Mouse (Mus musculus) heart, postnatal 0 days (tissue): ENCODE data around the gene Ralb. TPM values are rescaled to one million over a fixed set of nuclear protein-coding genes. Genes with fewer than 3 reads are reported as not detected.

ENCODE experiments used
- ATAC-seq: fragments of 200-750 bp; cut with Nextera tagmentation; 2 replicates; pipeline ENCODE4 v1.8.0; 2017; ENCODE audit warnings: low read depth, moderate number of reproducible peaks, moderate library complexity; ENCODE audit not compliant: insufficient read depth
- DNase-seq: peaks from one replicate; pipeline ENCODE4 v3.0.0-alpha.2; 2016; ENCODE audit warnings: low spot score
- H3K27ac ChIP-seq: fragments of 300-500 bp; sonication (generic); 2 replicates; pipeline ENCODE4 v1.5.1; 2014; ENCODE audit warnings: low read depth, mild to moderate bottlenecking
- H3K27me3 ChIP-seq: fragments of 300-500 bp; sonication (generic); 2 replicates; pipeline ENCODE4 v1.6.1; 2014; ENCODE audit warnings: low read length, mixed read lengths; ENCODE audit not compliant: control insufficient read depth, insufficient read depth
- H3K36me3 ChIP-seq: fragments of 300-500 bp; sonication (generic); replicated peaks from 2 replicates; pipeline ENCODE4 v1.6.1; 2014; ENCODE audit warnings: low read length, mixed read lengths; ENCODE audit not compliant: control insufficient read depth, insufficient read depth
- H3K4me1 ChIP-seq: fragments of 300-500 bp; sonication (generic); 2 replicates; pipeline ENCODE4 v1.6.1; 2014; ENCODE audit warnings: antibody characterized with exemption; ENCODE audit not compliant: control insufficient read depth, insufficient read depth
- H3K4me2 ChIP-seq: fragments of 300-500 bp; sonication (generic); 2 replicates; pipeline ENCODE4 v1.6.1; 2014; ENCODE audit warnings: low read depth, mild to moderate bottlenecking, low read length, moderate library complexity
- H3K4me3 ChIP-seq: fragments of 300-500 bp; sonication (generic); 2 replicates; pipeline ENCODE4 v1.5.1; 2014; ENCODE audit warnings: low read depth, low read length
- H3K9ac ChIP-seq: fragments of 300-500 bp; sonication (generic); replicated peaks from 2 replicates; pipeline ENCODE4 v1.6.1; 2014; ENCODE audit warnings: low read depth, low read length, mixed read lengths
- H3K9me3 ChIP-seq: fragments of 300-500 bp; sonication (generic); replicated peaks from 2 replicates; pipeline ENCODE4 v1.6.1; 2016; ENCODE audit warnings: low read length; ENCODE audit not compliant: control insufficient read depth
- CTCF ChIP-seq: IDR thresholded peaks from 2 replicates; pipeline ENCODE4 v1.5.1; 2016; ENCODE audit warnings: antibody characterized with exemption, control low read depth, low read depth
- EP300 ChIP-seq: IDR thresholded peaks from 2 replicates; pipeline ENCODE4 v1.6.1; 2016; ENCODE audit warnings: antibody characterized with exemption, low read depth
- WGBS: fragments of 180-500 bp; shearing (Covaris S2); extraction: QIAGEN DNeasy Blood & Tissue Kit; methylation state at CpG from one replicate; pipeline ENCODE4 v1.1.7; 2014; 5-methylcytosine and 5-hydroxymethylcytosine counted together
- polyA plus RNA-seq: library from polyadenylated mRNA; unstranded; fragments of >200 nt; fragmentation: Nextera tagmentation; extraction: Ambion mirVana; gene quantifications from 2 replicates; pipeline ENCODE4 v1.2.1, GENCODE M21; 2015
- total RNA-seq: library from RNA; depleted of rRNA; stranded (reverse); fragments of >200 nt; gene quantifications from 2 replicates; pipeline ENCODE4 v1.2.3, GENCODE M21; 2014; ENCODE audit warnings: low replicate concordance

Ralb gene
- total and polyA plus RNA-seq, 2 experiments from 2014 or later = 86.0 to 86.2 TPM

GRCm38 (mm10) chr1:119498536-119499231 is 5.9 kb downstream of the Ralb start:
- peaks cover 29% of the 10 kb centered on the region for H3K4me1 ChIP-seq
- TF ChIP-seq CTCF = no peak
- no peak for TF ChIP-seq EP300
- DNase-seq (no peak), ATAC-seq (no peak)
- no peak overlapping the region for H3K4me3 ChIP-seq
- peak overlapping the region; percentile 22; the same call in 1 of the 2 replicates for H3K27ac ChIP-seq
- no peak overlapping the region for H3K9ac ChIP-seq
- H3K4me2 ChIP-seq = no peak overlapping the region
- 76% methylated on average over 9 of the region's 9 CpGs for WGBS
- no peaks in the 10 kb centered on the region for H3K9me3 ChIP-seq
- H3K36me3 ChIP-seq = 0 out of 2 replicates have a peak, but pooled peaks cover 3% of the 10 kb centered on the region
- H3K27me3 ChIP-seq = no peaks in the 10 kb centered on the region

GRCm38 (mm10) chr1:119497346-119498004 is 7.1 kb downstream of the Ralb start:
- H3K27me3 ChIP-seq = no peaks in the 10 kb centered on the region
- H3K27ac ChIP-seq = no peak overlapping the region
- 76% methylated on average over 5 of the region's 5 CpGs for WGBS
- TF ChIP-seq CTCF = no peak
- TF ChIP-seq EP300 = no peak
- no peak overlapping the region for H3K4me3 ChIP-seq
- no peak overlapping the region for H3K9ac ChIP-seq
- H3K4me2 ChIP-seq = no peak overlapping the region
- H3K36me3 ChIP-seq = 0 out of 2 replicates have a peak, but pooled peaks cover 3% of the 10 kb centered on the region
- H3K4me1 ChIP-seq = peaks cover 28% of the 10 kb centered on the region
- DNase-seq = no peak
- no peaks in the 10 kb centered on the region for H3K9me3 ChIP-seq
- ATAC-seq = no peak

GRCm38 (mm10) chr1:119495396-119495775 is 9.2 kb downstream of the Ralb start:
- Histone ChIP-seq H3K36me3 (0 out of 2 replicates have a peak, but pooled peaks cover 3% of the 10 kb centered on the region), H3K9me3 (no peaks in the 10 kb centered on the region), H3K9ac (no peak overlapping the region), H3K4me3 (no peak overlapping the region), H3K27me3 (no peaks in the 10 kb centered on the region), H3K27ac (no peak overlapping the region), H3K4me2 (no peak overlapping the region), H3K4me1 (peaks cover 34% of the 10 kb centered on the region)
- DNase-seq = no peak
- ATAC-seq = no peak
- WGBS = 89% methylated on average over 6 of the region's 6 CpGs
- TF ChIP-seq CTCF = no peak
- TF ChIP-seq EP300 = no peak

GRCm38 (mm10) chr1:119494712-119495395 is 9.7 kb downstream of the Ralb start:
- H3K4me2 ChIP-seq = no peak overlapping the region
- H3K4me1 ChIP-seq = peaks cover 34% of the 10 kb centered on the region
- no peak overlapping the region for H3K27ac ChIP-seq
- DNase-seq (no peak), ATAC-seq (0 out of 2 replicates have a peak, but pooled peaks have one; percentile 6)
- H3K9me3 ChIP-seq = no peaks in the 10 kb centered on the region
- 89% methylated on average over 9 of the region's 9 CpGs for WGBS
- H3K36me3 ChIP-seq = 0 out of 2 replicates have a peak, but pooled peaks cover 3% of the 10 kb centered on the region
- no peak for TF ChIP-seq CTCF
- no peaks in the 10 kb centered on the region for H3K27me3 ChIP-seq
- H3K4me3 ChIP-seq = no peak overlapping the region
- H3K9ac ChIP-seq = no peak overlapping the region

- H3K9ac ChIP-seq = no peak overlapping the region
- H3K4me2 ChIP-seq = no peak overlapping the region
- H3K27ac ChIP-seq = no peak overlapping the region
- no peaks in the 10 kb centered on the region for H3K27me3 ChIP-seq
- no peak for TF ChIP-seq EP300
- peak; percentile 34; the same call in 1 of the 2 replicates for TF ChIP-seq CTCF
- H3K9me3 ChIP-seq = no peaks in the 10 kb centered on the region
- DNase-seq (no peak), ATAC-seq (no peak)
- WGBS = 69% methylated on average over 2 of the region's 2 CpGs
- 0 out of 2 replicates have a peak, but pooled peaks cover 3% of the 10 kb centered on the region for H3K36me3 ChIP-seq
- H3K4me3 ChIP-seq = no peak overlapping the region
- H3K4me1 ChIP-seq = peaks cover 35% of the 10 kb centered on the region
Measured at GRCm38 (mm10) chr1:119494024-119494711, 10.4 kb downstream of the Ralb start.
